Mouse (Mus musculus): ENCODE results near the gene Slc8b1. TPM values are rescaled to one million over a fixed set of nuclear protein-coding genes. Genes with fewer than 3 reads are reported as not detected.
A peak's percentile ranks its signal among the peaks of the same experiment; 100 is the strongest.

Slc8b1 gene
- polyA plus RNA-seq, 1 experiment from 2014 or later = 2.1 TPM

GRCm38 (mm10) chr5:120472770-120473169 is 38.2 kb upstream of the Slc8b1 start, which contains the start of gene Sdsl:
Sdsl (minus strand) TSS chr5:120472810.
- peaks cover 6% of the 10 kb centered on the region for H3K4me1 ChIP-seq (ENCODE audit: control insufficient read depth, insufficient read depth, low read length)
- no peak within 1 kb of the TSS for H3K4me2 ChIP-seq
- no peaks in the 10 kb centered on the region for H3K27me3 ChIP-seq (ENCODE audit: control insufficient read depth, insufficient read depth, low read length)
- H3K9ac ChIP-seq (ENCODE audit: low read depth, low read length) = no peak within 1 kb of the TSS
- H3K4me3 ChIP-seq (ENCODE audit: low read depth, low read length) = no peak within 1 kb of the TSS
- WGBS (ENCODE audit: insufficient replicate concordance) = 64% methylated on average over 8 of the region's 8 CpGs
- no peaks in the 10 kb centered on the region for H3K36me3 ChIP-seq (ENCODE audit: control insufficient read depth, insufficient read depth, low read length)
- H3K9me3 ChIP-seq (replicated peaks; ENCODE audit: control insufficient read depth, low read length) = no peaks in the 10 kb centered on the region
- no peak for ATAC-seq (replicated peaks; ENCODE audit: insufficient number of reproducible peaks, low FRiP score, low TSS enrichment)
- H3K27ac ChIP-seq (ENCODE audit: low read depth, low read length) = no peak within 1 kb of the TSS

- Histone ChIP-seq H3K4me3 (ENCODE audit: low read depth, low read length) (no peak overlapping the region), H3K9me3 (replicated peaks; ENCODE audit: control insufficient read depth, low read length) (no peaks in the 10 kb centered on the region), H3K4me2 (no peak overlapping the region), H3K27ac (ENCODE audit: low read depth, low read length) (no peak overlapping the region), H3K36me3 (ENCODE audit: control insufficient read depth, insufficient read depth, low read length) (no peaks in the 10 kb centered on the region), H3K9ac (ENCODE audit: low read depth, low read length) (no peak overlapping the region), H3K4me1 (ENCODE audit: control insufficient read depth, insufficient read depth, low read length) (peaks cover 6% of the 10 kb centered on the region), H3K27me3 (ENCODE audit: control insufficient read depth, insufficient read depth, low read length) (no peaks in the 10 kb centered on the region; the same call in 1 of the 2 replicates)
- WGBS (ENCODE audit: insufficient replicate concordance) = 86% methylated on average over 2 of the region's 2 CpGs
- no peak for ATAC-seq (replicated peaks; ENCODE audit: insufficient number of reproducible peaks, low FRiP score, low TSS enrichment)
Observed at GRCm38 (mm10) chr5:120473361-120473760, 37.6 kb upstream of the Slc8b1 start.

GRCm38 (mm10) chr5:120475861-120476260 is 35.1 kb upstream of the Slc8b1 start:
- 45% methylated on average over 8 of the region's 8 CpGs for WGBS (ENCODE audit: insufficient replicate concordance)
- Histone ChIP-seq H3K9me3 (replicated peaks; ENCODE audit: control insufficient read depth, low read length) (no peaks in the 10 kb centered on the region), H3K36me3 (ENCODE audit: control insufficient read depth, insufficient read depth, low read length) (no peaks in the 10 kb centered on the region), H3K4me2 (peak overlapping the region; percentile 33; the same call in 1 of the 2 replicates), H3K9ac (ENCODE audit: low read depth, low read length) (no peak overlapping the region), H3K27ac (ENCODE audit: low read depth, low read length) (no peak overlapping the region), H3K4me1 (ENCODE audit: control insufficient read depth, insufficient read depth, low read length) (peaks cover 6% of the 10 kb centered on the region), H3K27me3 (ENCODE audit: control insufficient read depth, insufficient read depth, low read length) (no peaks in the 10 kb centered on the region; the same call in 1 of the 2 replicates), H3K4me3 (ENCODE audit: low read depth, low read length) (no peak overlapping the region)
- no peak for ATAC-seq (replicated peaks; ENCODE audit: insufficient number of reproducible peaks, low FRiP score, low TSS enrichment)

- whole genome bisulfite sequencing (ENCODE audit: insufficient replicate concordance) = 14% methylated on average over 13 of the region's 13 CpGs
- no peaks in the 10 kb centered on the region for H3K9me3 ChIP-seq (replicated peaks; ENCODE audit: control insufficient read depth, low read length)
- H3K9ac ChIP-seq (ENCODE audit: low read depth, low read length) = no peak within 1 kb of the TSS
- no peaks in the 10 kb centered on the region for H3K36me3 ChIP-seq (ENCODE audit: control insufficient read depth, insufficient read depth, low read length)
- no peaks in the 10 kb centered on the region; the same call in 1 of the 2 replicates for H3K27me3 ChIP-seq (ENCODE audit: control insufficient read depth, insufficient read depth, low read length)
- no peak within 1 kb of the TSS for H3K4me3 ChIP-seq (ENCODE audit: low read depth, low read length)
- H3K4me1 ChIP-seq (ENCODE audit: control insufficient read depth, insufficient read depth, low read length) = peaks cover 6% of the 10 kb centered on the region
- H3K27ac ChIP-seq (ENCODE audit: low read depth, low read length) = no peak within 1 kb of the TSS
- H3K4me2 ChIP-seq = peak within 1 kb of the TSS; percentile 33; the same call in 1 of the 2 replicates
- no peak for ATAC-seq (replicated peaks; ENCODE audit: insufficient number of reproducible peaks, low FRiP score, low TSS enrichment)
Observed at GRCm38 (mm10) chr5:120476296-120476695, 34.7 kb upstream of the Slc8b1 start, which contains the start of gene Sds. Sds (plus strand) TSS chr5:120476526.

DNA sequence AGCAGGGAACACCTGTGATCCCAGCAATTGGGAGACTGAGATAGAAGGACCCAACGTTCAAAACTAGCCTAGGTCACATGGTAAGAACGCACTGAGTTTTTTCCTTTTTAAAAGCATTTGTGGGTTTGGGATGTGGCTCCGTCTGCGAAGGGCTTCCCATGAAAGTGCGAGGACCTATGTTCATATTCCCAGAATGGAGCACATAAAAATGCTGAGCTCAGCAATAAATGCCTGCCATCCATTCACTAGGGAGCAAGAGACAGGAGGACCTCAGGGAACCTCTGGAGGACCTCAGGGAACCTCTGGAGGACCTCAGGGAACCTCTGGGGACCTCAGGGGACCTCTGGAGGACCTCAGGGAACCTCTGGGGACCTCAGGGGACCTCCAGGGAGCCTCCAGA is 33.0 kb upstream of the Slc8b1 start:
- Histone ChIP-seq H3K4me1 (ENCODE audit: control insufficient read depth, insufficient read depth, low read length) (peaks cover 6% of the 10 kb centered on the region), H3K36me3 (ENCODE audit: control insufficient read depth, insufficient read depth, low read length) (no peaks in the 10 kb centered on the region), H3K4me3 (ENCODE audit: low read depth, low read length) (no peak overlapping the region), H3K4me2 (no peak overlapping the region), H3K9me3 (replicated peaks; ENCODE audit: control insufficient read depth, low read length) (no peaks in the 10 kb centered on the region), H3K27ac (ENCODE audit: low read depth, low read length) (no peak overlapping the region), H3K27me3 (ENCODE audit: control insufficient read depth, insufficient read depth, low read length) (no peaks in the 10 kb centered on the region; the same call in 1 of the 2 replicates), H3K9ac (ENCODE audit: low read depth, low read length) (no peak overlapping the region)
- ATAC-seq (replicated peaks; ENCODE audit: insufficient number of reproducible peaks, low FRiP score, low TSS enrichment) = no peak
- 87% methylated on average over 5 of the region's 5 CpGs for WGBS (ENCODE audit: insufficient replicate concordance)

- Histone ChIP-seq H3K4me3 (ENCODE audit: low read depth, low read length) (no peak overlapping the region), H3K4me2 (no peak overlapping the region), H3K27ac (ENCODE audit: low read depth, low read length) (no peak overlapping the region), H3K4me1 (ENCODE audit: control insufficient read depth, insufficient read depth, low read length) (peaks cover 6% of the 10 kb centered on the region), H3K36me3 (ENCODE audit: control insufficient read depth, insufficient read depth, low read length) (no peaks in the 10 kb centered on the region), H3K27me3 (ENCODE audit: control insufficient read depth, insufficient read depth, low read length) (no peaks in the 10 kb centered on the region; the same call in 1 of the 2 replicates), H3K9ac (ENCODE audit: low read depth, low read length) (no peak overlapping the region), H3K9me3 (replicated peaks; ENCODE audit: control insufficient read depth, low read length) (no peaks in the 10 kb centered on the region)
- WGBS (ENCODE audit: insufficient replicate concordance) = 57% methylated on average over 4 of the region's 4 CpGs
- no peak for ATAC-seq (replicated peaks; ENCODE audit: insufficient number of reproducible peaks, low FRiP score, low TSS enrichment)
Observed at GRCm38 (mm10) chr5:120479538-120479937, 31.4 kb upstream of the Slc8b1 start.

DNA sequence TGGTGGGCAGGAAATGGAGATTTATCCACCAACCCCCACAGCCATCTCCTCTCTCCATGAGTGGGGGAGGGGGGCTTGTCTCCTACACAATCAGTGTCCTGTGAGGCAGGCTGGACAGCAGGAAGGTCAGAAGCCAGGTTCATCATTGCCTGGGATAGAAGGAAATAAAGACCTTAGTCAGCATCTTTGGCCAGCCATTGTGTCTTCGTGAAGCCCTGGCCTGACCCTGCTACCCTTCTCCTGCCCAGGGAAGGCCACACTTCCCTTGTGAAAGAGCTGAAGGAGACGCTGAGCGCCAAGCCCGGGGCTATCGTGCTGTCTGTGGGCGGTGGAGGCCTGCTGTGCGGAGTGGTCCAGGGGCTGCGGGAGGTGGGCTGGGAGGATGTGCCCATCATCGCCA is 29.8 kb upstream of the Slc8b1 start:
- no peak overlapping the region for H3K9ac ChIP-seq (ENCODE audit: low read depth, low read length)
- ATAC-seq (replicated peaks; ENCODE audit: insufficient number of reproducible peaks, low FRiP score, low TSS enrichment) = no peak
- H3K4me1 ChIP-seq (ENCODE audit: control insufficient read depth, insufficient read depth, low read length) = peaks cover 3% of the 10 kb centered on the region; the same call in 1 of the 2 replicates
- H3K27ac ChIP-seq (ENCODE audit: low read depth, low read length) = no peak overlapping the region
- WGBS (ENCODE audit: insufficient replicate concordance) = 77% methylated on average over 9 of the region's 9 CpGs
- no peak overlapping the region for H3K4me2 ChIP-seq
- H3K4me3 ChIP-seq (ENCODE audit: low read depth, low read length) = no peak overlapping the region
- peaks cover 5% of the 10 kb centered on the region; the same call in 1 of the 2 replicates for H3K36me3 ChIP-seq (ENCODE audit: control insufficient read depth, insufficient read depth, low read length)
- no peaks in the 10 kb centered on the region; the same call in 1 of the 2 replicates for H3K27me3 ChIP-seq (ENCODE audit: control insufficient read depth, insufficient read depth, low read length)
- H3K9me3 ChIP-seq (replicated peaks; ENCODE audit: control insufficient read depth, low read length) = no peaks in the 10 kb centered on the region

DNA sequence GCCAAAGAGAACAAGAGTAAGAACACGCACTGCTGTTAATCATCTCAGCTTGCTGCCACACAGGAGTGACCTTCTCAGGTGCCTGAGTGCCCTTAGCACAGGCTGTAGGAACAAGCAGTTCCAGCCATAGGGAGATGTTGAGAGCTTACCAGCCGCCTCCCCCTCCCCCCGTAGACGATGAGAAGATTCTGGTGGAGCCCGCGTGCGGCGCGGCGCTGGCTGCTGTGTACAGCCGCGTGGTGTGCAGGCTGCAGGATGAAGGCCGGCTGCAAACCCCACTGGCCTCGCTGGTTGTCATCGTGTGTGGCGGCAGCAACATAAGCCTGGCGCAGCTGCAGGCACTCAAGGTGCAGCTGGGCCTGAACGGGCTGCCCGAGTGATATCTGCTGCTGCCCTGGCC is 27.6 kb upstream of the Slc8b1 start:
- 77% methylated on average over 19 of the region's 19 CpGs for WGBS (ENCODE audit: insufficient replicate concordance)
- Histone ChIP-seq H3K4me1 (ENCODE audit: control insufficient read depth, insufficient read depth, low read length) (no peaks in the 10 kb centered on the region), H3K9ac (ENCODE audit: low read depth, low read length) (no peak overlapping the region), H3K4me3 (ENCODE audit: low read depth, low read length) (no peak overlapping the region), H3K4me2 (no peak overlapping the region), H3K27me3 (ENCODE audit: control insufficient read depth, insufficient read depth, low read length) (no peaks in the 10 kb centered on the region), H3K36me3 (ENCODE audit: control insufficient read depth, insufficient read depth, low read length) (peaks cover 10% of the 10 kb centered on the region; the same call in 1 of the 2 replicates), H3K9me3 (replicated peaks; ENCODE audit: control insufficient read depth, low read length) (no peaks in the 10 kb centered on the region), H3K27ac (ENCODE audit: low read depth, low read length) (no peak overlapping the region)
- no peak for ATAC-seq (replicated peaks; ENCODE audit: insufficient number of reproducible peaks, low FRiP score, low TSS enrichment)

- Histone ChIP-seq H3K4me2 (no peak overlapping the region), H3K36me3 (ENCODE audit: control insufficient read depth, insufficient read depth, low read length) (peaks cover 10% of the 10 kb centered on the region; the same call in 1 of the 2 replicates), H3K4me1 (ENCODE audit: control insufficient read depth, insufficient read depth, low read length) (no peaks in the 10 kb centered on the region), H3K9me3 (replicated peaks; ENCODE audit: control insufficient read depth, low read length) (no peaks in the 10 kb centered on the region), H3K27ac (ENCODE audit: low read depth, low read length) (no peak overlapping the region), H3K4me3 (ENCODE audit: low read depth, low read length) (no peak overlapping the region), H3K9ac (ENCODE audit: low read depth, low read length) (no peak overlapping the region), H3K27me3 (ENCODE audit: control insufficient read depth, insufficient read depth, low read length) (no peaks in the 10 kb centered on the region)
- 84% methylated on average over 8 of the region's 8 CpGs for WGBS (ENCODE audit: insufficient replicate concordance)
- no peak for ATAC-seq (replicated peaks; ENCODE audit: insufficient number of reproducible peaks, low FRiP score, low TSS enrichment)
Observed at GRCm38 (mm10) chr5:120487844-120488243, 23.1 kb upstream of the Slc8b1 start.
